Mouse (Mus musculus) heart, adult 11 months (tissue): ENCODE measurements at regions not wholly inside any gene's neighbourhood (a gene's known extent, or its start where the extent isn't known, plus 50 kb on each side); places are given as distances from the start of the nearest gene placed in this dataset.

Experiments
- DNase-seq: peaks from one replicate; pipeline ENCODE4 v3.0.0; 2022

GRCm38 (mm10) chr1:128770786-128771185 lies 178.7 kb upstream of the Cxcr4 start:
- peak; percentile 55 for DNase-seq

GRCm38 (mm10) chr1:128767991-128768390 lies 175.9 kb upstream of the Cxcr4 start:
- peak; percentile 68 for DNase-seq

- peak; percentile 61 for DNase-seq
Measured at GRCm38 (mm10) chr1:128767415-128767814, 175.3 kb upstream of the Cxcr4 start.

GRCm38 (mm10) chr1:128766894-128767268 lies 174.8 kb upstream of the Cxcr4 start:
- peak; percentile 67 for DNase-seq

GRCm38 (mm10) chr1:128766193-128766893 lies 174.2 kb upstream of the Cxcr4 start:
- peak; percentile 16 for DNase-seq

- DNase-seq = peak; percentile 27
Measured at GRCm38 (mm10) chr1:128765626-128766025, 173.5 kb upstream of the Cxcr4 start.

- DNase-seq = peak; percentile 3
Measured at GRCm38 (mm10) chr1:128765142-128765541, 173.0 kb upstream of the Cxcr4 start.

GRCm38 (mm10) chr1:128762854-128763253 lies 170.8 kb upstream of the Cxcr4 start:
- DNase-seq = no peak

GRCm38 (mm10) chr1:128762076-128762475 lies 170.0 kb upstream of the Cxcr4 start:
- DNase-seq = peak; percentile 74

GRCm38 (mm10) chr1:128758802-128759481 lies 166.8 kb upstream of the Cxcr4 start:
- DNase-seq = peak; percentile 28

GRCm38 (mm10) chr1:128758294-128758801 lies 166.3 kb upstream of the Cxcr4 start:
- DNase-seq = peak; percentile 67

- DNase-seq = peak; percentile 61
Measured at GRCm38 (mm10) chr1:128753427-128754012, 161.4 kb upstream of the Cxcr4 start.

- DNase-seq = peak; percentile 44
Measured at GRCm38 (mm10) chr1:128749437-128749994, 157.4 kb upstream of the Cxcr4 start.

- peak; percentile 83 for DNase-seq
Measured at GRCm38 (mm10) chr1:128747196-128747790, 155.2 kb upstream of the Cxcr4 start.

- peak; percentile 36 for DNase-seq
Measured at GRCm38 (mm10) chr1:128746461-128747009, 154.4 kb upstream of the Cxcr4 start.

GRCm38 (mm10) chr1:128740616-128741015 lies 148.5 kb upstream of the Cxcr4 start:
- peak; percentile 70 for DNase-seq

GRCm38 (mm10) chr1:128738152-128738551 lies 146.1 kb upstream of the Cxcr4 start:
- peak; percentile 86 for DNase-seq

GRCm38 (mm10) chr1:128734857-128735256 lies 142.8 kb upstream of the Cxcr4 start:
- peak; percentile 55 for DNase-seq

GRCm38 (mm10) chr1:128731445-128731844 lies 139.4 kb upstream of the Cxcr4 start:
- no peak for DNase-seq

GRCm38 (mm10) chr1:128724433-128725091 lies 132.5 kb upstream of the Cxcr4 start:
- no peak for DNase-seq

- peak; percentile 28 for DNase-seq
Measured at GRCm38 (mm10) chr1:128723843-128724242, 131.8 kb upstream of the Cxcr4 start.

- peak; percentile 95 for DNase-seq
Measured at GRCm38 (mm10) chr1:128722061-128722471, 130.0 kb upstream of the Cxcr4 start.
